Mouse (Mus musculus) B cell, adult 2 months (primary cell): ENCODE results near the gene Ptprg.

Experiments
- DNase-seq, 2 experiments: peaks; one replicate each; pipeline ENCODE4 v3.0.0; 2022

The Ptprg gene

GRCm38 (mm10) chr14:11690066-11690465 lies 136.7 kb downstream of the Ptprg start:
- DNase-seq = no peak

- DNase-seq = no peak
Observed at GRCm38 (mm10) chr14:11691531-11691930, 138.2 kb downstream of the Ptprg start.

DNA sequence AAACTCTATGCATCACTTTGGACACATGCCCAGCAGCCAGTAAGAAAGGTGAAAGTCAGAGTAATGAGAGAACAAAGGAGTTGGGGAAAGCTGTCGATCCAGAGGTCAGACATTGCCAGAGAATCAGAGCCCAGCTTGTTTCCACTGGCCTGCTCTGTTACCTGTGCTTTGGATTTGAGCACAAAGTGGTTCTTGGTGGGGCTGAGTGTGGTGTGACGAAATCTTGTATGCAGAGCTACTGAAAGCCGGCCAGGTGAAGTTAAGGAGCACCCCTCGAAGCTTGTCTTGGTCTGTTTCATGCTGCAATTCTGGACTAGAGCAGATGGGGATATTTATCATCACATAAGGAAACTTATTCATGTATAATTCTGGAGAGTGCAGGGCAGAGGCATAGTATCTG lies 145.5 kb downstream of the Ptprg start:
- DNase-seq = no peak

DNA sequence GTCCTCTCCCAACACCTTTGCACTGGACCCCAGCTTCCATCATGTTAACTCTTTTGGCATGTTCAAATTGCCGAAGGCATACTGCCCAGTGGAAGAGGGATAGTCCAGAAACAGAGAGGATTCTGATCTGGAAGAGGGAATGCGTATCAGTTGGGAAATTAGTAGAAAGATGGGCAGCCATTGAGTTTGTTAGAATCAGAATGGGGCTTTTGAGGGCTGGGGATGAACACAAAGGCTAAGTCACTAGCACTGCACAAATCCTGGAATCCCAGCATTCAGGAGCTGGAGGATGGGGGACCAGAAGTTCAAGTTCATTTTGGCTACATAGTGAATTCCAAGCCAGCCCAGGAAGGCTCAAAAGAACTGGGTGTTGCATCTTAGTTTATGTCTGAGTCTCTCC lies 146.3 kb downstream of the Ptprg start:
- no peak for DNase-seq

DNA sequence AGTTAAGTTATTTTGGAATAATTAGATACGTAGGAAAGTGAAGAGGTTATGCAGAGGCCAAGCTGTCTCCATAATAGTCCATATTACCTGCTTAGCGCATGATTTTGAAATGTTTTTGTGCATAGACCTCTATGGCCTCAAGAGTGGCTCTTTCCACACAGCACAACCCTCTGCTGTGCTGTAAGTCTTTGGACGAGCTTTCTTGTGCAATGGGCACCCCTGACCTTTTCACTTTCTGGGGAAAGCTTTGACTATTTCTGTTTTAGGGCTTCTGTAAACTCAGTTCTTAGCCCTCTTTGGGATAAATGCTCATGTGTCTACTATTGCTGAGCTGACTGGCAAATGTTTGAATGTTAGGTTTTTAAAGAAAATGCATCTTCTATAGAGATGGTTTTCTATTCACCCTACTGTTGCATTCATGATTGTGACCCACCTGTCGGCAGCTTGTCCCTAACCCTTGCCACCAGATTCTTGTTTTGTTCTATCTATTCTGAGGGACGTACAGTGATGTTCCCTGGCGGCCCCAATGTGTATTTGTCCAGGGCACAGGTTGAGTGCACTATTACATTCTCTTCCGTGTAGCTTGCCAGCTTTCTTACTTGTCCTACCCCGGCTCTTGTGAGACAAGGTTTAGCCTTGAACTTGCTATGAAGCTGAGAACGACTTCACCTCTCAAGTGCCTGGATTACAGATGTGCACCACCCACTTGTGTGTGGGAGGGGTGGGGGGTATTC lies 148.4 kb downstream of the Ptprg start:
- no peak for DNase-seq

DNA sequence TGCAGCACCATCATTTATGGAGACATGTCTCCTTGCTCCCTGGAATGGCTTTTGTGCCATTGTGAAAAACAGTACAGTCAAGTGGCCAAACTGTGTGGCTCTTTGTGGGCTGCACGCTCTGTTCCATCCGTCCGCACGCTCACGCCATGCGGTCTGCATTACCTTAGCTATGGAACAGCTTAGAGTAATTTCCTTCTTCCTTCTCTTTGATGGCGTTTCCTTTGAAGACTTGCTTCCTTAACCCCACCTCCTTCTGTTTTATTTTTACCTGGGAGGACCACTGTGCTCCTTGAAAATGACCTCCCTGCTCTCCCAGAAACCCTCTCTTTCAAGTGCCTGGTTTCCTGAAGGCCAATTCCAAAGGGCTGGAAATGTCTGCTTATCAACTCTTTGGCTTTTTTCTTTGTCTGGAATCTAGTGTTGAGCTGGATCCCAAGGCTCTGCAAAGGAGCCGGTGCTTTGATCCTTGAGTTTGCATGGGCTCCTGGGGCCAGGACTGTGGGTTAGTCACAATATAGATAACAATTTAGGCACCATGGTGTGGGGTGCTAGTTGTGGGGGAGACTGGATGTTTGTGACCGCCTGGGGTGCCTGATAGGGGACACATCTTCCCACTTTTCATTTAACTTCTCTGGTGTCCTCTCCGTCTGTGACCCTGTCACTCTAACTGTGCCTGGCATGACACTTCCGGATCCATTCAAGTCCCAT lies 149.6 kb downstream of the Ptprg start:
- DNase-seq = no peak

DNA sequence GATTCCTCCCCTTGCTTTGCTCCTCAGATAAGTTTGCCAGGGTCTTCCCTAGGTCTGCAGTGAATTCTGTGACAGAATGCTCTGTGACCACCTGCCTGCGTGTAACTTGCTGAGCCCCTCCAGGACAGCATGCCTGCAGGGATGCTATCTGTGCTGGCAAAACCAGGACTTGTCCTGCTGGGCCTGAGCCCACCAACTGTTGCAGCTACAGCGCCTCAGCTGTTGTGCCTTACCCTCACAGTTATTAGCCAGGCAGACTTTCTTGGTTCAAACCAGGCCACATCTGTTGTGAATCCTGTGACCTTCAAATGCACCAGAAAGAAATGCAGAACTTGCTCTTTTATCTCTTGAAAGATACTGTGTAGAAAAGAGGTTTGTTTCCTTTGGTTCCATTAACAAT lies 151.5 kb downstream of the Ptprg start:
- DNase-seq = no peak

DNA sequence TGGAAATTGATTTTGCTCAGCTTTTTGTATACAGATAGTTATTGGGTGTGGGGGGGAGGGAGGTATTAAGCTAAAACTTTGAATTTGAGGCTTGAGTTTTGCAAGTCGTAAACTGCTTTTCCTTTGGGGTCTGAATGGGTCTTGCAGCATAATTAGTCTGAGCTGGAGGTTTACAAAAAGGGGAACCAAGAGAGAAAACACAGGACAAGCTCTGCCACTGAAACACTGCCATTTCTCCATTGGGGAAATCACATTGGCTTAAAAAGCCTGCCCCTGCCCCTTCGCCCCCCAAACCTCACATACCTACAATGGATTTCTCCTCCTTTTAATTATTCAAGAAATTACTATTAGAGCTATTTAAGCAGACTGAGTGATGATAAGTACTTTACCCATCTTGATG lies 156.0 kb downstream of the Ptprg start:
- no peak for DNase-seq

DNA sequence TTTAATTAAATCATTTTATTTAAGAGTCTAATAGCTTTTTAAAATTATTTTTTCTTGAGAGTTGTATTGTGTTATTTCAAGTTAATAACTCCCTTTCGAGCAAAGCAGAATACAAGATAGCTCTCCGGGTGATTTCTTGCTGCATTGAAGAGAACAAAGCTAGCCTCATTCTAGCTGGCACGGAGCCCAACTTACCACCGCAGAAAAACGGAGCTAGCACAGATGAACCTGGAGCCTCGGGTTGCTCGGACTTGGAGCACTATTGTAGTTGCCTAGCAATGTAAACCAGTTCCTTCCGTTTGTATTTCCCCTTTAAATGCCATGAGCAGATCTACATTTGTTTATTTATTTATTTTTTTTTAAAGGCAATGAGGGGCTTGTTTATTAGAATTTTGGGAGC lies 156.5 kb downstream of the Ptprg start:
- DNase-seq = no peak

GRCm38 (mm10) chr14:11710410-11711122 lies 157.2 kb downstream of the Ptprg start:
- DNase-seq = no peak

DNA sequence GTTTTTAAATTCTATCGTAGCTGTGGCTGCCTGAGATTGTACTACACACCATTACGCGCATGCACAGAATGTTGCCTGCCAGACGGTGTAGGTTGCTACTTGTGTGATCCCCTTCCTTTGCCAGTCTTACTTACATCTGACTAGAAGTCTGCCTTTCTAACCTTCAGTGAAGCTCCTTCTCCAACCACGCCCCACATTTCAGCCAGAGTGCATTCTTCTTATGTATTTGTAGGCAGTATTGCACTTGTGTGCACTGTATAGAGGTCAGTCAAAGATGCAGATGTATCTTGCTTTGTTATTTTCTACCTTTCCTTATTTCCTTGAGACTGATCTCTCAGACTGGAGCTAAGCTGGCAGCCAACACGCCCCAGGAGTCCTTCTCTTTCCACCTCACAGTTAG lies 158.8 kb downstream of the Ptprg start:
- no peak for DNase-seq

- DNase-seq = no peak
Observed at GRCm38 (mm10) chr14:11716230-11716629, 162.9 kb downstream of the Ptprg start.

- no peak for DNase-seq
Observed at GRCm38 (mm10) chr14:11718201-11718600, 164.9 kb downstream of the Ptprg start.

DNA sequence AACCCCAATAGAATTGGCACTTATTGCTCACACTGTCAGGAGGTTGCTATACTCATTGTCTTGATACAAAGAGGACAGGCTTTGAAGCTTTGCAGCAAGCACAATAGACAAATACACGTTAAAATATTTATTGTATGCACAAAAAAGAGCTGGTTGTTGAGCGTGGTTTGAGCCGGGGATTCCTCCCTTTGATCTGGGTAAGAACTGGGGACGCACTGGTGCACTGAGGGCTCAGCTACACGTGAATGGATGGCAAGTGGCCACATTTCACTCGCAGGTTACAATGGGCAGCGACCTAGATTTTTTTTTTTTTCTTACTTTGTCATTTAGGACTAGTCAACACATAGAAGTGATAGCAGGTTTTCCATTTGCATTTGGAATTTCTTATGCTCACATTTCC lies 165.9 kb downstream of the Ptprg start:
- no peak for DNase-seq

GRCm38 (mm10) chr14:11722101-11722500 lies 168.8 kb downstream of the Ptprg start:
- no peak for DNase-seq

GRCm38 (mm10) chr14:11723876-11724275 lies 170.5 kb downstream of the Ptprg start:
- no peak for DNase-seq

DNA sequence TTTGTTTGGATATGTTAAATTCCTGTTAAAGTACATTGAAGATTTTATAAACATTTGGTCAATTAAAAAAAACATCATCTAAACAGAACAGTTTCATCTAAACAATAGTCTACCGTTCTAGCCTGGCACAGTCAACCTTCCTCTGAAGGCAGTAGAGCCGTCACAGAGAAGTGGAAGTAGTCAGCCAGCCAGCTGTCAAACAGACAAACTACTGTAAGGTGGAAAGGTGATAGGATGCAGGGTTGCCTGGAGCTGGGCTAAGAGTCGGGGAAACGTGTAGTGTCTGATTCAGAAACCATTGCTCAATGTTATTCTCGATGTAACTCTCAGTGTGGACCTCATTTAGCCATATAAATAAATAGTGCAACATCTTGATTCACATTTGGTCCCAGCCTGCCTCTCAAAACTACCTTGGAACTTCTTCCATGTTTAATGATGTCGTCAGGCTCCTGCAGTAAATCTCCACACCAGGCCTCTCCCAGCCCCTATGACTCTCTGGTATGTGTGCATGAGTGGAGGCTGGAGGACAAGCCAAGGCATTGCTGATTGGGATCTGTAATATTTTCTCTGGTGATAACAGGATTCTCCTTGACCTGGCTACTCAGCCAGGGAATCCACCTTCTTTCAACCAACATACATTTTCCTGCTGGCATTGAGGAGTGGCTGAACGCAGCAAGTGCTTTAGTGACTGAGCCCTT lies 178.0 kb downstream of the Ptprg start:
- DNase-seq = no peak

GRCm38 (mm10) chr14:11732376-11732775 lies 179.0 kb downstream of the Ptprg start:
- DNase-seq = no peak

DNA sequence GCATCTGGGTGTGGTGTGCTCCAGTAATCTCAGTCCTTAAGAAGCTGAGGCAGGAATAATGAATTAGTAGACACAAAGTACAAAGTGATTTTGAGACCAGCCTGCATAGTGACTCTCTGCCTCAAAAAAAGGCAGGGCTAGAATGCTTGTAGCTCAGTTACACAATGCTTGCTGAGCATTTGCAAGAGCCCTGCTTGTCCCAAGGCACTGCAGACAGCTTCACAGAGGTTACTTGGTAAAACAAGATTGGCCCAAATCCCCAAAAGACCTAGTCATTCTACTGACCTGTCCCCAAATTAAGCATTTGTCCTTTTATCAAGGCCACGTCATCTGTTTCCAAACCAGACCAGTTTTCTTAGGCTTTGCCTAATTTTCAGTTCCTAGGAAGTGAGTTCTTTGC lies 190.4 kb downstream of the Ptprg start:
- no peak for DNase-seq

DNA sequence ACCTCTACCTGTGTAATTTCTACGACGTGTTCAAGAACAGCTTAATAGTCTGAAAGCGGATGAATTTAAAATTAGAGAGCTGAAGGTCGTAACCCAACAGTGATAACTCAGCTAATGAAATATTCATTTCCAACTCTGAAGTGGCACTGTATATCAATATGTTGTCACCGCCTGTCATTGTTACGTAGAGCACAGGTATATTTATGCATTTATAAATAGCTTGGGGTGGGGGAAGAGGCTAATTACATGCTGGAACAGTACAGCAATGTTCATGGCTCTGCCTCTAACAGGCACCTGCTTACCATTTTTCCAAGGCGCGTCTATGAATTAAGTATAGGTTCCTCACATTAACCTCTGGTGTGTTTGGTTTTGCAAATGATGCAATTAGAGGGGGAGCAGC lies 199.3 kb downstream of the Ptprg start:
- no peak for DNase-seq

GRCm38 (mm10) chr14:11754656-11755055 lies 201.3 kb downstream of the Ptprg start:
- DNase-seq = no peak

GRCm38 (mm10) chr14:11758185-11758584 lies 204.9 kb downstream of the Ptprg start:
- no peak for DNase-seq

DNA sequence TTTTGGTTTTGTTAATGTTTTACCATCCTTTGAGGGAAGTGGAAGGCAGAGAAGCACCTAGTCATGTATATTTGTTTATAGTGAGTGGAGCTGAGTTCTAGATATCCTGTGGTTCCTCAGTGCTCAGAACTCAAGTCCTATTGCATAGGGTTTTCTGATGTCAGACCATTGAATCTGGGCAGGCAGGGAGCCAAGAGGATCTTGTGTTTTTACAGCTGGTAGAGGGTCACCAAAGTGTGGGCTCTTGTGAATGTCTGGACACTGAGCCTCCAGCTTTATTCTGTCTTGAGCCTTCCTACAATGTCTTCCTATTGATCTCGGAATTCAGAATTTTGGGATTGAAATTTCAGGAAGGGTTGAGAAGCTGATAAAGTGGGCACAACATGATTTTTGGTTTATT lies 206.0 kb downstream of the Ptprg start:
- DNase-seq = no peak
